Mouse (Mus musculus): Measurements from ENCODE around the gene Myl10. TPM values are rescaled to one million over a fixed set of nuclear protein-coding genes. Genes with fewer than 3 reads are reported as not detected.

Gene Myl10
- polyA plus RNA-seq, 1 experiment: 0.07 TPM

GRCm38 (mm10) chr5:136678840-136679348 lies 14.1 kb upstream of the Myl10 start:
- Histone ChIP-seq H3K79me3 (ENCODE audit: low read depth) (no peaks in the 10 kb centered on the region), H3K79me2 (ENCODE audit: control insufficient read depth, insufficient read depth) (no peaks in the 10 kb centered on the region), H3K4me3 (ENCODE audit: insufficient read depth, poor library complexity, severe bottlenecking) (no peak overlapping the region), H3ac (ENCODE audit: control insufficient read depth, insufficient read length, low read depth) (no peak overlapping the region), H3K27me3 (ENCODE audit: control insufficient read depth, insufficient read depth, insufficient read length) (no peaks in the 10 kb centered on the region), H3K36me3 (ENCODE audit: control insufficient read depth, insufficient read depth) (no peaks in the 10 kb centered on the region)
- TF ChIP-seq MYOG (IDR thresholded peaks at IDR 0.05; ENCODE audit: control insufficient read depth, extremely low read depth, insufficient read length): no peak
- TF ChIP-seq CTCF (IDR thresholded peaks at IDR 0.05; ENCODE audit: control insufficient read depth, insufficient read depth, insufficient read length): no peak
- TF ChIP-seq USF1 (IDR thresholded peaks at IDR 0.05; ENCODE audit: low read depth): no peak
- no peak for TF ChIP-seq FOSL1 (IDR thresholded peaks at IDR 0.05; ENCODE audit: insufficient read depth, low read length, poor library complexity, severe bottlenecking)
- no peak for TF ChIP-seq CEBPB (IDR thresholded peaks at IDR 0.05; ENCODE audit: low read depth)
- no peak for TF ChIP-seq MAX (IDR thresholded peaks at IDR 0.05)
- no peak for TF ChIP-seq MYOD1 (IDR thresholded peaks at IDR 0.05; ENCODE audit: control insufficient read depth, insufficient read length, low read depth)

- Histone ChIP-seq H3K36me3 (ENCODE audit: control insufficient read depth, insufficient read depth) (no peaks in the 10 kb centered on the region), H3K4me3 (ENCODE audit: insufficient read depth, poor library complexity, severe bottlenecking) (no peak overlapping the region), H3K27me3 (ENCODE audit: control insufficient read depth, insufficient read depth, insufficient read length) (no peaks in the 10 kb centered on the region), H3ac (ENCODE audit: control insufficient read depth, insufficient read length, low read depth) (no peak overlapping the region), H3K79me3 (ENCODE audit: low read depth) (no peaks in the 10 kb centered on the region), H3K79me2 (ENCODE audit: control insufficient read depth, insufficient read depth) (no peaks in the 10 kb centered on the region)
- TF ChIP-seq CEBPB (IDR thresholded peaks at IDR 0.05; ENCODE audit: low read depth): no peak
- TF ChIP-seq FOSL1 (IDR thresholded peaks at IDR 0.05; ENCODE audit: insufficient read depth, low read length, poor library complexity, severe bottlenecking): no peak
- TF ChIP-seq MYOD1 (IDR thresholded peaks at IDR 0.05; ENCODE audit: control insufficient read depth, insufficient read length, low read depth): no peak
- no peak for TF ChIP-seq MYOG (IDR thresholded peaks at IDR 0.05; ENCODE audit: control insufficient read depth, extremely low read depth, insufficient read length)
- TF ChIP-seq CTCF (IDR thresholded peaks at IDR 0.05; ENCODE audit: control insufficient read depth, insufficient read depth, insufficient read length): no peak
- TF ChIP-seq USF1 (IDR thresholded peaks at IDR 0.05; ENCODE audit: low read depth): no peak
- TF ChIP-seq MAX (IDR thresholded peaks at IDR 0.05): no peak
Observed at GRCm38 (mm10) chr5:136686349-136686748, 6.6 kb upstream of the Myl10 start.

DNA sequence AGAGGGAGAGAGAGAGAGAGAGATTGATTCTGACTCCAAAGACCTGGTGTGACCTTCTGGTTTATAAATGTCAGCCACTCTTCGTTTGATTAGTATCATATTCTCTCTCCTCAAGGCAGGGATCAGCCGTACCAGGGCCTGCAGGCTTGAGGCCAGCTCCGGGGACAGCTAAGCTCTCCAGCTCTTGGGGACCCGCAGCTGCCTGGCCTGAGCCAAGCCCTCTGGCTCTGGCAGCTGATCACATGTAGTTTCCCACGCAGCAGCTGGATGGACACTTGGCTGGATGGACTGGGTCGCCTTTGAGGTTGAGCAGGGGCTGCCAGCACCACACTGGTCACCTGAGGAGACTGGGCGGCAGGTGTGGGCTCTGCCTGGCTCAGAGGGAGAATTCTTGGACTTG lies 5.4 kb upstream of the Myl10 start:
- H3K79me3 ChIP-seq (ENCODE audit: low read depth): no peaks in the 10 kb centered on the region

GRCm38 (mm10) chr5:136688841-136689240 lies 4.1 kb upstream of the Myl10 start:
- Histone ChIP-seq H3K79me3 (ENCODE audit: low read depth) (no peaks in the 10 kb centered on the region), H3K79me2 (ENCODE audit: control insufficient read depth, insufficient read depth) (no peaks in the 10 kb centered on the region), H3ac (ENCODE audit: control insufficient read depth, insufficient read length, low read depth) (no peak overlapping the region), H3K4me3 (ENCODE audit: insufficient read depth, poor library complexity, severe bottlenecking) (no peak overlapping the region), H3K27me3 (ENCODE audit: control insufficient read depth, insufficient read depth, insufficient read length) (no peaks in the 10 kb centered on the region), H3K36me3 (ENCODE audit: control insufficient read depth, insufficient read depth) (no peaks in the 10 kb centered on the region)
- TF ChIP-seq CTCF (IDR thresholded peaks at IDR 0.05; ENCODE audit: control insufficient read depth, insufficient read depth, insufficient read length) (no peak), MAX (IDR thresholded peaks at IDR 0.05) (no peak), FOSL1 (IDR thresholded peaks at IDR 0.05; ENCODE audit: insufficient read depth, low read length, poor library complexity, severe bottlenecking) (no peak), MYOG (IDR thresholded peaks at IDR 0.05; ENCODE audit: control insufficient read depth, extremely low read depth, insufficient read length) (no peak), USF1 (IDR thresholded peaks at IDR 0.05; ENCODE audit: low read depth) (no peak), MYOD1 (IDR thresholded peaks at IDR 0.05; ENCODE audit: control insufficient read depth, insufficient read length, low read depth) (no peak), CEBPB (IDR thresholded peaks at IDR 0.05; ENCODE audit: low read depth) (no peak)

More for the DNA sequence above, 5.4 kb upstream of the Myl10 start:
- Histone ChIP-seq H3ac (ENCODE audit: control insufficient read depth, insufficient read length, low read depth) (no peak overlapping the region), H3K27me3 (ENCODE audit: control insufficient read depth, insufficient read depth, insufficient read length) (no peaks in the 10 kb centered on the region), H3K4me3 (ENCODE audit: insufficient read depth, poor library complexity, severe bottlenecking) (no peak overlapping the region), H3K79me2 (ENCODE audit: control insufficient read depth, insufficient read depth) (no peaks in the 10 kb centered on the region), H3K36me3 (ENCODE audit: control insufficient read depth, insufficient read depth) (no peaks in the 10 kb centered on the region)
- TF ChIP-seq MYOG (IDR thresholded peaks at IDR 0.05; ENCODE audit: control insufficient read depth, extremely low read depth, insufficient read length): no peak
- TF ChIP-seq MAX (IDR thresholded peaks at IDR 0.05): no peak
- no peak for TF ChIP-seq CTCF (IDR thresholded peaks at IDR 0.05; ENCODE audit: control insufficient read depth, insufficient read depth, insufficient read length)
- no peak for TF ChIP-seq USF1 (IDR thresholded peaks at IDR 0.05; ENCODE audit: low read depth)
- no peak for TF ChIP-seq FOSL1 (IDR thresholded peaks at IDR 0.05; ENCODE audit: insufficient read depth, low read length, poor library complexity, severe bottlenecking)
- no peak for TF ChIP-seq CEBPB (IDR thresholded peaks at IDR 0.05; ENCODE audit: low read depth)
- TF ChIP-seq MYOD1 (IDR thresholded peaks at IDR 0.05; ENCODE audit: control insufficient read depth, insufficient read length, low read depth): no peak

GRCm38 (mm10) chr5:136691170-136691569 lies 1.8 kb upstream of the Myl10 start:
- no peaks in the 10 kb centered on the region for H3K79me2 ChIP-seq (ENCODE audit: control insufficient read depth, insufficient read depth)
- no peaks in the 10 kb centered on the region for H3K79me3 ChIP-seq (ENCODE audit: low read depth)
- TF ChIP-seq USF1 (IDR thresholded peaks at IDR 0.05; ENCODE audit: low read depth): no peak
- no peak for TF ChIP-seq MYOD1 (IDR thresholded peaks at IDR 0.05; ENCODE audit: control insufficient read depth, insufficient read length, low read depth)
- no peak for TF ChIP-seq CEBPB (IDR thresholded peaks at IDR 0.05; ENCODE audit: low read depth)
- TF ChIP-seq MAX (IDR thresholded peaks at IDR 0.05): no peak
- TF ChIP-seq CTCF (IDR thresholded peaks at IDR 0.05; ENCODE audit: control insufficient read depth, insufficient read depth, insufficient read length): no peak
- TF ChIP-seq MYOG (IDR thresholded peaks at IDR 0.05; ENCODE audit: control insufficient read depth, extremely low read depth, insufficient read length): no peak
- TF ChIP-seq FOSL1 (IDR thresholded peaks at IDR 0.05; ENCODE audit: insufficient read depth, low read length, poor library complexity, severe bottlenecking): no peak
- no peak overlapping the region for H3ac ChIP-seq (ENCODE audit: control insufficient read depth, insufficient read length, low read depth)
- H3K36me3 ChIP-seq (ENCODE audit: control insufficient read depth, insufficient read depth): no peaks in the 10 kb centered on the region
- no peaks in the 10 kb centered on the region for H3K27me3 ChIP-seq (ENCODE audit: control insufficient read depth, insufficient read depth, insufficient read length)
- no peak overlapping the region for H3K4me3 ChIP-seq (ENCODE audit: insufficient read depth, poor library complexity, severe bottlenecking)
